Mouse (Mus musculus): Measurements from ENCODE around the gene Pex13.
"Not testable (repeated sequence)": the region's sequence is repeated elsewhere in the genome, so short reads cannot be mapped to it uniquely, and the experiment has no call there.

The Pex13 gene

GRCm38 (mm10) chr11:23634573-23634972 is 31.2 kb downstream of the Pex13 start:
- DNase-seq = no peak

- no peak for DNase-seq
Measured at GRCm38 (mm10) chr11:23633879-23634215, 31.9 kb downstream of the Pex13 start.

- DNase-seq = peak; percentile 86 to 90
Measured at GRCm38 (mm10) chr11:23632945-23633878, 32.5 kb downstream of the Pex13 start, which contains the start of gene 0610010F05Rik. Gene 0610010F05Rik (minus strand): TSS chr11:23633639.

GRCm38 (mm10) chr11:23630664-23631063 is 35.1 kb downstream of the Pex13 start:
- no peak for DNase-seq

- DNase-seq = no peak
Measured at GRCm38 (mm10) chr11:23618995-23619394, 46.8 kb downstream of the Pex13 start.

GRCm38 (mm10) chr11:23614546-23614945 is 51.2 kb downstream of the Pex13 start:
- DNase-seq = no peak

- DNase-seq = not testable (repeated sequence)
Measured at GRCm38 (mm10) chr11:23607291-23607690, 58.5 kb downstream of the Pex13 start.
